Mouse (Mus musculus) Muller cell, postnatal 12 days (primary cell): ENCODE data around the gene Zc3h15.
"Not testable (repeated sequence)": the region's sequence is repeated elsewhere in the genome, so short reads cannot be mapped to it uniquely, and the experiment has no call there.

Experiments
- DNase-seq: peaks from one replicate; pipeline ENCODE4 v3.0.0-alpha.2; 2015; ENCODE audit errors: inconsistent ontology term

The Zc3h15 gene

DNA sequence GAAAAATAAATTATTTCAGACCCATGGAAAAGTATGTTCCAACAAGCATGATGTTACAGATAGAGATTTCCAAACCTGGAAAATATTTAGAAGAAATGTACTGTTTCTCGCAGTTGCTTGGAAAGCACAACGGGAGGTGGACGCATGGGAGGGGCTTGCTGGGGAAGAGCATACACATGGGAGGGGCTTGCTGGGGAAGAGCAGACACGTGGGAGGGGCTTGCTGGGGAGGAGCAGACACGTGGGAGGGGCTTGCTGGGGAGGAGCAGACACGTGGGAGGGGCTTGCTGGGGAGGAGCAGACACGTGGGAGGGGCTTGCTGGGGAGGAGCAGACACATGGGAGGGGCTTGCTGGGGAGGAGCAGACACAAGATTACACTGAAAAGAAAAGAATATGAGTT is 69.0 kb downstream of the Zc3h15 start:
- DNase-seq: not testable (repeated sequence)

DNA sequence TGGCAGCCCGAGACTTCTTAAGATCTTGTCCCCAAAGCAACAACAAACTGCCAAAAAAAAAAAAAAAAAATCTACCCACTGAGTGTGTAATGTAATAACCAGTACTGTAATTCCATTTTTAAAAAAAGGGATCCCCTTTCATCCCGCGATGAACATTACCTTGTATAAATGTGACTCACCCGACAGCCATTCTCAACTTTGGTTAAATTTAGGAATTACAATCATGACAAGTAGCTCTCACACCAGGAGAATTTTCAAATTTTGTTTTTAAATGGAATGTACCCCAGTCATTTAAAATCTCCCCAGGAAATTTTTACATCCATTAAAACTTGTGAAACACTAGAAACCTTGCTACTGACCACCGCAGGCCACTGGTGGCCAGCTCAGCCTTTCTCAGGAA is 69.7 kb downstream of the Zc3h15 start:
- DNase-seq: peak; percentile 36
